Mouse (Mus musculus) megakaryocyte, embryonic 14.5 days (primary cell): ENCODE data around the gene Vmn1r14.

Experiments
- FLI1 ChIP-seq: IDR thresholded peaks from 2 replicates; pipeline ENCODE4 v1.6.1; 2012; ENCODE audit warnings: low read length, inconsistent platforms, mixed read lengths
- GATA1 ChIP-seq: IDR thresholded peaks from 3 replicates; pipeline ENCODE4 v1.6.1; 2012; ENCODE audit warnings: mixed read lengths, low read length, inconsistent platforms, borderline replicate concordance

- TF ChIP-seq GATA1 = no peak
- no peak for TF ChIP-seq FLI1
These were observed 41.0 kb downstream of the Vmn1r14 start for GRCm38 (mm10) chr6:57272517-57272916.
